Mouse (Mus musculus) liver, embryonic 16.5 days (tissue): Measurements from ENCODE around the gene Itgam. TPM values are rescaled to one million over a fixed set of nuclear protein-coding genes. Genes with fewer than 3 reads are reported as not detected.

ENCODE experiments used
- ATAC-seq: fragments of 200-750 bp; cut with Nextera tagmentation; 2 replicates; pipeline ENCODE4 v1.8.0; 2017; ENCODE audit warnings: low read depth, mild to moderate bottlenecking, moderate number of reproducible peaks, moderate library complexity
- H3K27ac ChIP-seq: fragments of 300-500 bp; sonication (generic); 2 replicates; pipeline ENCODE4 v1.5.1; 2014; ENCODE audit warnings: mild to moderate bottlenecking, low read length
- H3K27me3 ChIP-seq: fragments of 300-500 bp; sonication (generic); 2 replicates; pipeline ENCODE4 v1.6.1; 2014; ENCODE audit warnings: low read depth, low read length, mixed read lengths; ENCODE audit not compliant: control insufficient read depth, insufficient read depth
- H3K36me3 ChIP-seq: fragments of 300-500 bp; sonication (generic); 2 replicates; pipeline ENCODE4 v1.6.1; 2014; ENCODE audit warnings: mild to moderate bottlenecking; ENCODE audit not compliant: control insufficient read depth, insufficient read depth
- H3K4me1 ChIP-seq: fragments of 300-500 bp; sonication (generic); 2 replicates; pipeline ENCODE4 v1.6.1; 2014; ENCODE audit warnings: low read depth, low read length, mixed read lengths; ENCODE audit not compliant: control insufficient read depth
- H3K4me2 ChIP-seq: fragments of 300-500 bp; sonication (generic); 2 replicates; pipeline ENCODE4 v1.6.1; 2014; ENCODE audit warnings: low read depth, low read length, mixed read lengths
- H3K4me3 ChIP-seq: fragments of 300-500 bp; sonication (generic); 2 replicates; pipeline ENCODE4 v1.5.1; 2014; ENCODE audit warnings: low read depth, mild to moderate bottlenecking, low read length
- H3K9ac ChIP-seq: fragments of 300-500 bp; sonication (generic); 2 replicates; pipeline ENCODE4 v1.6.1; 2014; ENCODE audit warnings: low read depth, low read length
- H3K9me3 ChIP-seq: fragments of 300-500 bp; sonication (generic); replicated peaks from 2 replicates; pipeline ENCODE4 v1.6.1; 2016; ENCODE audit warnings: low read length; ENCODE audit not compliant: control insufficient read depth
- WGBS: fragments of 180-500 bp; shearing (Covaris S2); extraction: QIAGEN DNeasy Blood & Tissue Kit; methylation state at CpG from one replicate; pipeline ENCODE4 v1.1.7; 2014; ENCODE audit not compliant: insufficient replicate concordance; 5-methylcytosine and 5-hydroxymethylcytosine counted together
- polyA plus RNA-seq: library from polyadenylated mRNA; unstranded; fragments of >200 nt; fragmentation: Nextera tagmentation; extraction: Ambion mirVana; gene quantifications from 2 replicates; pipeline ENCODE4 v1.2.1, GENCODE M21; 2015

Itgam gene
- polyA plus RNA-seq, 1 experiment from 2014 or later, result 7.4 TPM

- Histone ChIP-seq H3K27me3 (no peaks in the 10 kb centered on the region), H3K36me3 (no peaks in the 10 kb centered on the region), H3K27ac (no peak overlapping the region), H3K4me1 (no peaks in the 10 kb centered on the region; the same call in 1 of the 2 replicates), H3K4me3 (no peak overlapping the region), H3K9ac (no peak overlapping the region), H3K4me2 (no peak overlapping the region), H3K9me3 (no peaks in the 10 kb centered on the region)
- ATAC-seq, result no peak
- 16% methylated on average over 4 of the region's 4 CpGs for WGBS
Measured at GRCm38 (mm10) chr7:128048819-128049218, 13.6 kb upstream of the Itgam start.

DNA sequence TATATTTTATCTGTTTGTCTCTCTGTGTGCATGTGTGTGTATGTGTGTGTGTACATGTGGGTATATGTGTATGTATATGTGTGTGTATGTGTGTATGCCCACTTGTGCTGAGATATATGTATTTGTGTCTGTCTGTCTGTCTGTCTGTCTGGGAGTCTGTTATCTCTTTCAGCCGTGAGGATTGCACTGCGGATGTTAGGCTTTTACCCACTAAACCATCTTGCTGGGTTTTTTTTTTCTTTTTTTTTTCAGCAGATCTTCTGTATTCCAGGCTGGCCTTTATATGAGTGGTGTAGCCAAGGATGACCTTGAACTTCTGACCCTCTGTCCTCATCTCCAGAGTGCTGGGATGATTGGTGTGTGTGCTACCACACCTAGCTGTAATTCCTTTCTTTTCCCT lies 13.2 kb upstream of the Itgam start:
- H3K4me1 ChIP-seq, result no peaks in the 10 kb centered on the region; the same call in 1 of the 2 replicates
- H3K36me3 ChIP-seq, result no peaks in the 10 kb centered on the region
- ATAC-seq, result no peak
- H3K4me3 ChIP-seq, result no peak overlapping the region
- WGBS, result 26% methylated on average over 2 of the region's 2 CpGs
- H3K27ac ChIP-seq, result no peak overlapping the region
- H3K27me3 ChIP-seq, result no peaks in the 10 kb centered on the region
- H3K9ac ChIP-seq, result no peak overlapping the region
- H3K9me3 ChIP-seq, result no peaks in the 10 kb centered on the region
- H3K4me2 ChIP-seq, result no peak overlapping the region

DNA sequence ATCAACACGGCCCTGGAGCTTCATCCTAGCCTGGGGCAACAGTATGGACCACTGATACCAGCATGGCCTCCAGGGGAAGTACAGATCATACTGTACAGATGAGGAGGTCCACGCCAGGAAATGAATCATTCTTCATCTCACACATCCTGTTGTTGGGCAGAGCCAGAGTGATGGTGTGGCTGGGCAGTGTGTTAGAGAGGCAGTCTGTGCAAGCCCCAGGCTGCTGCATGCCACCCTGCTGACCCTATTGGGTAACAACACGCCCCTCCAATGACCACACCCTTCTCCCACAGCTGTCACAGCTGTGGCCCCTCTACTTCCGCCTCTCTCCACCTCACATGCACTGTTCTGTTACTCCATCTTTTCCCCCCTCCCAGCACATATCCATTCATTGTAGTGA lies 11.7 kb upstream of the Itgam start:
- 19% methylated on average over 4 of the region's 4 CpGs for WGBS
- Histone ChIP-seq H3K27ac (no peak overlapping the region), H3K9ac (no peak overlapping the region), H3K4me2 (no peak overlapping the region), H3K36me3 (no peaks in the 10 kb centered on the region), H3K4me1 (no peaks in the 10 kb centered on the region; the same call in 1 of the 2 replicates), H3K4me3 (no peak overlapping the region), H3K9me3 (no peaks in the 10 kb centered on the region), H3K27me3 (no peaks in the 10 kb centered on the region)
- no peak for ATAC-seq

- 39% methylated on average over 5 of the region's 5 CpGs for WGBS
- Histone ChIP-seq H3K36me3 (no peaks in the 10 kb centered on the region), H3K4me3 (no peak overlapping the region)
Measured at GRCm38 (mm10) chr7:128053061-128053460, 9.4 kb upstream of the Itgam start.

DNA sequence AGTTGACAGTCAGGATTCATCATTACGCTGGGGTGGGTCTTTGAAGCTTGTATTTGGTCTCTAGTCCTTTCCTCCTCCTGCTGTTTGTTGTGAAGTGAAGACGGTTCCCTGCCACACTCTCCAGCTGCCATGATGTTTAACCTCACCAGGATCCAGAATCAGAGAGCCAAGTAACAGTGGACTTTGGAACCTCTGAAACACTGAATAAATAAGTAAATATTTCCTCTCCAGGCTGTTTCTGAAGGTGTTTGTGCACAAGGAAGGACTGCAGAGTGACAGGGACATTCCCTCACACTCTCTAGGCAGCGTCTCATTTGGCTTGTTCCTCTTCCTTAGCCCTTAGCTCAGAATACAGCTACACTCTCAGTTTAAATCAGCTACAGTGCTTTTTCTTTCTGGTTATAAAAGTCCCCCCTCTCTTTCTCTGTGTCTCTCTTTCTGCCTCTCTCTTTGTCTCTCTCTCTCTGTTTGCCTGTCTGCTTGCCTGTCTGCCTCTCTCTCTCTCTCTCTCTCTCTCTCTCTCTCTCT lies 5.5 kb upstream of the Itgam start:
- no peaks in the 10 kb centered on the region; the same call in 1 of the 2 replicates for H3K4me1 ChIP-seq
- H3K4me2 ChIP-seq, result no peak overlapping the region
- H3K27me3 ChIP-seq, result no peaks in the 10 kb centered on the region
- ATAC-seq, result no peak
- no peaks in the 10 kb centered on the region for H3K36me3 ChIP-seq
- no peak overlapping the region for H3K9ac ChIP-seq
- H3K27ac ChIP-seq, result no peak overlapping the region
- WGBS, result 34% methylated on average over 3 of the region's 3 CpGs
- H3K4me3 ChIP-seq, result no peak overlapping the region
- no peaks in the 10 kb centered on the region for H3K9me3 ChIP-seq

More at GRCm38 (mm10) chr7:128053061-128053460, 9.4 kb upstream of the Itgam start:
- no peak for ATAC-seq
- Histone ChIP-seq H3K4me2 (no peak overlapping the region), H3K27me3 (no peaks in the 10 kb centered on the region), H3K9me3 (no peaks in the 10 kb centered on the region), H3K9ac (no peak overlapping the region), H3K4me1 (no peaks in the 10 kb centered on the region; the same call in none of the 2 replicates), H3K27ac (no peak overlapping the region)

DNA sequence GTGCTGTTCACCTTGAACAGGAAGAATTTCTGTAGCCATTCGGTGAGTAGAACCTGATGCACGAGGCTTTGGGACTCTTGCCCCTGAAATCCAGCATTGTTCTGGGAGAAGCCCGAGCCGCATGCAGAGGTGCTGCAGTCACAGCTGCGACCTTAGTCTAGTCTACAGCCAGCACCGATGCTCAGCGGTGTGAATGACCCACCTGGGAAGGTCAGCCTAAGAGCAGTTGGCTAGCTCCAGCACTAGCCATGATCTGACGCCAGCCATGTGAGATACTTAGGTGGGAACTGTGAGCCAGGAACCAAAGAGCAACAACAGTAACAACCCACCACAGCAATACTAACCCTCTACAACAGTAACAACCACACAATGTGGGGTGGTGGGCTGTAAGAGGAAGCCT lies 4.6 kb upstream of the Itgam start:
- no peak for ATAC-seq
- no peak overlapping the region for H3K27ac ChIP-seq
- H3K27me3 ChIP-seq, result no peaks in the 10 kb centered on the region
- no peaks in the 10 kb centered on the region; the same call in 1 of the 2 replicates for H3K4me1 ChIP-seq
- no peaks in the 10 kb centered on the region for H3K36me3 ChIP-seq
- no peak overlapping the region for H3K9ac ChIP-seq
- H3K9me3 ChIP-seq, result no peaks in the 10 kb centered on the region
- 51% methylated on average over 8 of the region's 8 CpGs for WGBS
- H3K4me3 ChIP-seq, result no peak overlapping the region
- no peak overlapping the region for H3K4me2 ChIP-seq

DNA sequence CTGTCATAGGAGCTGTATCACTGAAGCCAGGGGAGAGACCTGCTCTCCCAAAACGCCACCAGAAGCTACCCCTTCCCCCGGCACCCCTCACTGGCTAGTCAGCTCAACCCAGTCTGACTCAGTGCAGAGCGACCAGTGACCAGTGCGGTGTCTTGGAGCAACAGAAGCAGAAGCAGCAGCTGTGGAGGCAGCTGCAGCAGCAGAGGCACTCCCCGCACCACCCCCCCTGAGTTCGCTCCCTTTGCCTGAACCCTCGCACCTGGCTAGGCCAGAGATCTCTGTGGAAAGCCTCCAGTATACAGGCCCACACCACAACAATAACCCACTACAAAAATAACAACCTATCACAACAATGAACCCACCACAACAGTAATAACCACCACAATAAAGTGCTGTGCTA lies 3.9 kb upstream of the Itgam start:
- Histone ChIP-seq H3K4me1 (no peaks in the 10 kb centered on the region; the same call in 1 of the 2 replicates), H3K36me3 (no peaks in the 10 kb centered on the region), H3K4me2 (no peak overlapping the region), H3K4me3 (no peak overlapping the region), H3K27me3 (no peaks in the 10 kb centered on the region), H3K27ac (no peak overlapping the region), H3K9me3 (no peaks in the 10 kb centered on the region), H3K9ac (no peak overlapping the region)
- 26% methylated on average over 7 of the region's 7 CpGs for WGBS
- no peak for ATAC-seq

- H3K9me3 ChIP-seq, result no peaks in the 10 kb centered on the region
- WGBS, result 25% methylated on average over 4 of the region's 4 CpGs
- H3K27ac ChIP-seq, result no peak overlapping the region
- no peak overlapping the region for H3K9ac ChIP-seq
- ATAC-seq, result no peak
- no peak overlapping the region for H3K4me3 ChIP-seq
- no peaks in the 10 kb centered on the region for H3K36me3 ChIP-seq
- no peaks in the 10 kb centered on the region; the same call in 1 of the 2 replicates for H3K4me1 ChIP-seq
- H3K27me3 ChIP-seq, result no peaks in the 10 kb centered on the region
- no peak overlapping the region for H3K4me2 ChIP-seq
Measured at GRCm38 (mm10) chr7:128059091-128059490, 3.3 kb upstream of the Itgam start.

DNA sequence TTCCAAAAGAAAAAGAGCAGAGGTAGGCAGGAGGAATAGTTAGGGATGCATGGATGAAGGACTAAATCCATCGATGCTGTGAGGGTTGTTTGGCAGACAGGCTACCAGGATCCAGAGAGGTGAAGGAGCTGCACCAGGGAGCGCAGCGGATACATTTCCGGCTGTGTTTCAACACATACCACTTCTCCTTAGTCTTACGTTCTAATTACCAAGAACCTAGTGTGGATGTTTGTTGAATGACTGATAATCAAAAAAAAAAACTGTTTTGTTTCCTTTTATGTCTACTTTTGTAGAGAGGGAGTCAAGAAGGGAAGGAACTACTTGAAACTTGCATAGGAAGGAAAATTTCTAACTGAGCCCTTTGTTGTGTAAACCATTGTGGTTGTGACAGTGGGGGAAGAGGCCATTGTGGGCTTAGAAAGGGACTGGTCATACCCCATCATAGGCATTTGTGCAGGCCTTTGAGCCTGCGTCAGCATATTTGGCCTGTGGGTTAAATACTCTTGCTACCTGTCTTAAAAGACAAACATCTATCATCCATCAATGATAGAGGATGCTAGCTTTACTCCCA lies 856 bp downstream of the Itgam start:
- Histone ChIP-seq H3K9me3 (no peaks in the 10 kb centered on the region), H3K9ac (no peak overlapping the region), H3K4me2 (no peak overlapping the region), H3K27me3 (no peaks in the 10 kb centered on the region), H3K4me1 (no peaks in the 10 kb centered on the region), H3K36me3 (no peaks in the 10 kb centered on the region), H3K4me3 (peak overlapping the region; percentile 7), H3K27ac (peak overlapping the region; percentile 12; the same call in 1 of the 2 replicates)
- no peak for ATAC-seq
- WGBS, result 63% methylated on average over 6 of the region's 6 CpGs
